Mouse (Mus musculus): ENCODE data around the gene Zfp148. TPM values are rescaled to one million over a fixed set of nuclear protein-coding genes. Genes with fewer than 3 reads are reported as not detected.

Gene Zfp148
- polyA plus RNA-seq, 1 experiment: 31.9 TPM

- H3K4me3 ChIP-seq (ENCODE audit: insufficient read depth, low read length): no peak overlapping the region
- TF ChIP-seq CTCF (IDR thresholded peaks at IDR 0.05; ENCODE audit: low read depth, low read length): no peak
- TF ChIP-seq POLR2A (IDR thresholded peaks at IDR 0.05; ENCODE audit: borderline replicate concordance, low read depth, low read length): no peak
Measured at GRCm38 (mm10) chr16:33544346-33544745, 163.7 kb downstream of the Zfp148 start.

GRCm38 (mm10) chr16:33545530-33545929 lies 164.9 kb downstream of the Zfp148 start:
- H3K4me1 ChIP-seq (ENCODE audit: control insufficient read depth, insufficient read depth, low read length): no peaks in the 10 kb centered on the region
- no peak overlapping the region for H3K27ac ChIP-seq (ENCODE audit: insufficient read depth, low read depth, low read length)
- TF ChIP-seq POLR2A (IDR thresholded peaks at IDR 0.05; ENCODE audit: borderline replicate concordance, low read depth, low read length): no peak
- TF ChIP-seq CTCF (IDR thresholded peaks at IDR 0.05; ENCODE audit: low read depth, low read length): no peak
- H3K4me3 ChIP-seq (ENCODE audit: insufficient read depth, low read length): no peak overlapping the region

More at GRCm38 (mm10) chr16:33544346-33544745, 163.7 kb downstream of the Zfp148 start:
- Histone ChIP-seq H3K27ac (ENCODE audit: insufficient read depth, low read depth, low read length) (no peak overlapping the region), H3K4me1 (ENCODE audit: control insufficient read depth, insufficient read depth, low read length) (no peaks in the 10 kb centered on the region)

- H3K27ac ChIP-seq (ENCODE audit: insufficient read depth, low read depth, low read length): no peak overlapping the region
- H3K4me3 ChIP-seq (ENCODE audit: insufficient read depth, low read length): no peak overlapping the region
Measured at GRCm38 (mm10) chr16:33553689-33554342, 173.2 kb downstream of the Zfp148 start.

More at GRCm38 (mm10) chr16:33553689-33554342, 173.2 kb downstream of the Zfp148 start:
- TF ChIP-seq POLR2A (IDR thresholded peaks at IDR 0.05; ENCODE audit: borderline replicate concordance, low read depth, low read length) (no peak), CTCF (IDR thresholded peaks at IDR 0.05; ENCODE audit: low read depth, low read length) (no peak)
- H3K4me1 ChIP-seq (ENCODE audit: control insufficient read depth, insufficient read depth, low read length): no peaks in the 10 kb centered on the region

Other genes starting within 250 kb of the Zfp148 start
- 44.6 and 49.1 TPM in 2 replicates for gene Osbpl11, start 195.8 kb upstream of the Zfp148 start, polyA plus RNA-seq (2012; ENCODE audit: insufficient read depth, insufficient read length, missing spikeins)
- gene Snx4, start 129.4 kb upstream of the Zfp148 start, polyA plus RNA-seq (2012; ENCODE audit: insufficient read depth, insufficient read length, missing spikeins): 63.4 and 65.9 TPM in 2 replicates
- gene Slc12a8, start 136.5 kb downstream of the Zfp148 start, polyA plus RNA-seq (2012; ENCODE audit: insufficient read depth, insufficient read length, missing spikeins): 1.3 TPM in 1 of 2 replicates, not detected in the other

All from bone marrow macrophage, adult 2 months (primary cell).